Mouse (Mus musculus) midbrain, embryonic 15.5 days (tissue): ENCODE data around the gene Ndufa7. TPM values are rescaled to one million over a fixed set of nuclear protein-coding genes. Genes with fewer than 3 reads are reported as not detected.
"Not testable (repeated sequence)": the region's sequence is repeated elsewhere in the genome, so short reads cannot be mapped to it uniquely, and the experiment has no call there.

Experiments used
- ATAC-seq: fragments of 200-750 bp; cut with Nextera tagmentation; replicated peaks from 2 replicates; pipeline ENCODE4 v1.8.0; 2017; ENCODE audit warnings: moderate TSS enrichment
- H3K27ac ChIP-seq: fragments of 300-500 bp; sonication (generic); 2 replicates; pipeline ENCODE4 v1.5.1; 2015; ENCODE audit warnings: mild to moderate bottlenecking, inconsistent platforms
- H3K27me3 ChIP-seq: fragments of 300-500 bp; sonication (generic); replicated peaks from 2 replicates; pipeline ENCODE4 v1.6.1; 2015; ENCODE audit warnings: inconsistent platforms
- H3K36me3 ChIP-seq: fragments of 300-500 bp; sonication (generic); replicated peaks from 2 replicates; pipeline ENCODE4 v1.6.1; 2015; ENCODE audit warnings: inconsistent platforms
- H3K4me1 ChIP-seq: fragments of 300-500 bp; sonication (generic); 2 replicates; pipeline ENCODE4 v1.6.1; 2015; ENCODE audit warnings: inconsistent platforms
- H3K4me2 ChIP-seq: fragments of 300-500 bp; sonication (generic); 2 replicates; pipeline ENCODE4 v1.6.1; 2015; ENCODE audit warnings: inconsistent platforms, mild to moderate bottlenecking, moderate library complexity
- H3K4me3 ChIP-seq: fragments of 300-500 bp; sonication (generic); 2 replicates; pipeline ENCODE4 v1.5.1; 2015; ENCODE audit warnings: mild to moderate bottlenecking, inconsistent platforms
- H3K9ac ChIP-seq: fragments of 300-500 bp; sonication (generic); 2 replicates; pipeline ENCODE4 v1.6.1; 2015; ENCODE audit warnings: mild to moderate bottlenecking, inconsistent platforms
- H3K9me3 ChIP-seq: fragments of 300-500 bp; sonication (generic); 2 replicates; pipeline ENCODE4 v1.6.1; 2016; ENCODE audit warnings: inconsistent platforms
- WGBS: fragments of 180-500 bp; shearing (Covaris S2); methylation state at CpG from one replicate; pipeline ENCODE4 v1.1.7; 2015; ENCODE audit warnings: mixed read lengths; 5-methylcytosine and 5-hydroxymethylcytosine counted together
- polyA plus RNA-seq: library from polyadenylated mRNA; unstranded; fragments of >200 nt; fragmentation: Nextera tagmentation; extraction: Ambion mirVana; gene quantifications from 2 replicates; pipeline ENCODE4 v1.2.1, GENCODE M21; 2015

The Ndufa7 gene
- polyA plus RNA-seq, 1 experiment from 2014 or later: 467 TPM

- Histone ChIP-seq H3K27ac (no peak overlapping the region), H3K4me1 (peaks cover 26% of the 10 kb centered on the region), H3K27me3 (no peaks in the 10 kb centered on the region), H3K9ac (no peak overlapping the region), H3K4me2 (no peak overlapping the region), H3K9me3 (no peaks in the 10 kb centered on the region), H3K4me3 (no peak overlapping the region), H3K36me3 (no peaks in the 10 kb centered on the region)
- 89% methylated on average over 6 of the region's 6 CpGs for WGBS
- no peak for ATAC-seq
Measured at GRCm38 (mm10) chr17:33815399-33815798, 9.0 kb upstream of the Ndufa7 start.

DNA sequence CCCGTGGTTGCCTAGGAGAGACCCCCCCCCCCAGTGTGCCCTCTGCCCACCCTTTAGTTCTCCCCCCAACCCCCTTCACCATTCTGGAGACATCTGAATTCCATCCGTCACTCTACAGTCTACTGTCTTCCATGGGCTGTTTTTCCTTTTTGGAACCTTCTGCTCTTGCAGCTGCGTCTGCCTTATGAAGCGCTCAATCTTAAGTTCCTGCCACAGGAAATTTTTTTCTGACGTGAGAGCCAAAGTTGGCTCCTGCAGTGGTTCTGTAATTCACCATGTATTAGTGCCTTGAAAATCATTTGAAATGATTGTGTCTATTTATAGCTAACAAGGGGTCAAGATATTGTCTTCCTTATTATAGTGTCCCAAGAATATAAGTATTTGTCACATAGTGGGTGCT is 7.8 kb upstream of the Ndufa7 start:
- no peak for ATAC-seq
- peak overlapping the region; percentile 63; the same call in 1 of the 2 replicates for H3K9ac ChIP-seq
- H3K36me3 ChIP-seq: peaks cover 7% of the 10 kb centered on the region
- no peaks in the 10 kb centered on the region for H3K27me3 ChIP-seq
- H3K4me1 ChIP-seq: peaks cover 21% of the 10 kb centered on the region
- H3K27ac ChIP-seq: no peak overlapping the region
- 0 out of 2 replicates have a peak overlapping the region, but pooled peaks have one; percentile 58 for H3K4me3 ChIP-seq
- WGBS: 79% methylated on average over 5 of the region's 5 CpGs
- no peaks in the 10 kb centered on the region for H3K9me3 ChIP-seq
- peak overlapping the region; percentile 79 for H3K4me2 ChIP-seq

GRCm38 (mm10) chr17:33817184-33817968 is 7.0 kb upstream of the Ndufa7 start:
- WGBS: under 1% methylated on average over 82 of the region's 89 CpGs
- H3K4me1 ChIP-seq: peaks cover 29% of the 10 kb centered on the region
- peak; percentile 96 for ATAC-seq
- no peaks in the 10 kb centered on the region for H3K9me3 ChIP-seq
- H3K4me2 ChIP-seq: peak overlapping the region; percentile 79
- H3K36me3 ChIP-seq: peaks cover 14% of the 10 kb centered on the region
- peak overlapping the region; percentile 63 for H3K9ac ChIP-seq
- no peaks in the 10 kb centered on the region for H3K27me3 ChIP-seq
- H3K4me3 ChIP-seq: peak overlapping the region; percentile 58
- H3K27ac ChIP-seq: peak overlapping the region; percentile 85

DNA sequence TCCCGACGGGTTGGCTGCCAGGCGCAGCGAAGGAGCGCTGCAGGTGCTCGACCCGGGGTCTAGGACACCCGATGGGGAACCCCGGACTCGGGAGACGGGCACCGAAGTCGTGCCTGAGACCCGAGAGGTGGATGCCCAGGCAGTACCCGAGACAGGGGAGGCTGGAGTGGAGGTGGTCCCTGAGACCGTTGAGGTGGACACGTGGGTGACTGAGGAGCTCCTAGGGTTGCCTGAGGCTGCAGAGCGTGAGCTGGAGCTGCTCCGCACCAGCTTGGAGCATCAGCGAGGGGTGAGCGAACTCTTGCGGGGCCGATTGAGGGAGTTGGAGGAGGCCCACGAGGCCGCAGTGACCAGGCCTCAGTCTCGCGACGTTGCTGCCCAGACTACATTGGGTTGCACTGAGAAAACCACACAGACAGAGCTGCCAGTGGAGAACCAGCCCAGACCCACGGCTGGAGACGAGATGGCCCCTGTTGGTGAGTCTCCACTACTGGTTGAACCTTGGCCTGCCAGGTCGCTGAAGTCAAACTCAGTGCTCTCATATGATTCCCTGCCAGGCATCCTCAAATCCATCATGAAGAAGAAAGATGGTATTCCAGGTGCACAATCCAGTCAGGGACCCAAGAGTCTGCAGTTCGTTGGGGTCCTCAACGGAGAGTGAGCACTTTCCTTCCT is 6.3 kb upstream of the Ndufa7 start:
- Histone ChIP-seq H3K4me2 (peak overlapping the region; percentile 79), H3K4me3 (peak overlapping the region; percentile 58), H3K9me3 (no peaks in the 10 kb centered on the region), H3K9ac (peak overlapping the region; percentile 63), H3K36me3 (peaks cover 14% of the 10 kb centered on the region), H3K27ac (peak overlapping the region; percentile 85), H3K4me1 (peaks cover 36% of the 10 kb centered on the region), H3K27me3 (no peaks in the 10 kb centered on the region)
- WGBS: 16% methylated on average over 33 of the region's 33 CpGs
- peak; percentile 63 for ATAC-seq

DNA sequence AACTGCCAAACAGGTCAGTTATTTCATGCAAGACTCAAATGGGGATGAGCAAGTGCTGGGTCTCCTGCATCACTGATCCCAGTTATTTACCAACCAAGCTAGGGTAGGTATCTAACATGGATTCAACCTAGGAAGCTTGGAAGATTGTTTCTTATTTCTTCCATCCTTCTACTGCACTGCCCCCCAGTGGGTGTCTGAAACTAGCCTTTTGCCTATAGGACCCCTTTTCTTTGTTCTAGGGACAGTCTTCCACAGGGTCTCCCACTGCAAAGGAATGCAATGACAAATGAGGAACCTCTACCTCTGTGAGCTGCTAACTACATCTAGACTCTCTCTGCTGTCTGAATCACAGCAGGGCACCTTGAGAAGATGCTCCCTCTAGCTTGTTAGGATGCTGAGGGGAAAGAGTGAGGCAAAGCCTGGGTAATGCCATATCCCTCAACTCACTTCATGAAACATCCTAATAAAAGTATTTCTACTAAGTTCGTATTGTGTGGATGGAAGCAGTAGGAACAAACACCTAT is 1.9 kb upstream of the Ndufa7 start:
- Histone ChIP-seq H3K27ac (no peak overlapping the region), H3K36me3 (peaks cover 18% of the 10 kb centered on the region), H3K9me3 (no peaks in the 10 kb centered on the region), H3K9ac (no peak overlapping the region), H3K4me2 (peak overlapping the region; percentile 12; the same call in 1 of the 2 replicates), H3K27me3 (no peaks in the 10 kb centered on the region), H3K4me3 (no peak overlapping the region), H3K4me1 (peaks cover 57% of the 10 kb centered on the region)
- WGBS: 86% methylated on average over 1 of the region's 1 CpGs
- no peak for ATAC-seq

GRCm38 (mm10) chr17:33823171-33823570 is 1.2 kb upstream of the Ndufa7 start:
- H3K27me3 ChIP-seq, H3K9me3 ChIP-seq, ATAC-seq, H3K27ac ChIP-seq: not testable (repeated sequence)
- WGBS: 86% methylated on average over 8 of the region's 8 CpGs
- Histone ChIP-seq H3K36me3 (peaks cover 19% of the 10 kb centered on the region), H3K4me1 (peaks cover 54% of the 10 kb centered on the region), H3K4me2 (peak overlapping the region; percentile 84), H3K9ac (peak overlapping the region; percentile 78), H3K4me3 (peak overlapping the region; percentile 91)

DNA sequence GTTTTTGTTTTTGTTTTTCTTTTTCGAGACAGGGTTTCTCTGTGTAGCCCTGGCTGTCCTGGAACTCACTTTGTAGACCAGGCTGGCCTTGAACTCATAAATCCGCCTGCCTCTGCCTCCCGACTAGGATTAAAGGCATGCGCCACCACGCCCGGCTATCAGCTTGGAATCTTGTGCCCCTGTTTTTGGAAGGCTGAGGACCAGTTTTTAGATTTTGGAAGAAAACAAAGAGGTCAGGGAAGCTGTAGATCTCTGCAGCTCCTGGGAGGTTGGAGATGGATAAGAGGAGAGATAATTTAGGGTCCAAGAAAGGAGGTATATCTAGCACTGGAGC is 592 bp downstream of the Ndufa7 start:
- H3K9me3 ChIP-seq, H3K27me3 ChIP-seq, ATAC-seq: not testable (repeated sequence)
- H3K4me2 ChIP-seq: peak overlapping the region; percentile 75
- WGBS: 9% methylated on average over 6 of the region's 6 CpGs
- peak overlapping the region; percentile 59 for H3K9ac ChIP-seq
- H3K27ac ChIP-seq: peak overlapping the region; percentile 83; the same call in 1 of the 2 replicates
- peaks cover 25% of the 10 kb centered on the region for H3K36me3 ChIP-seq
- peaks cover 49% of the 10 kb centered on the region for H3K4me1 ChIP-seq
- peak overlapping the region; percentile 91 for H3K4me3 ChIP-seq

DNA sequence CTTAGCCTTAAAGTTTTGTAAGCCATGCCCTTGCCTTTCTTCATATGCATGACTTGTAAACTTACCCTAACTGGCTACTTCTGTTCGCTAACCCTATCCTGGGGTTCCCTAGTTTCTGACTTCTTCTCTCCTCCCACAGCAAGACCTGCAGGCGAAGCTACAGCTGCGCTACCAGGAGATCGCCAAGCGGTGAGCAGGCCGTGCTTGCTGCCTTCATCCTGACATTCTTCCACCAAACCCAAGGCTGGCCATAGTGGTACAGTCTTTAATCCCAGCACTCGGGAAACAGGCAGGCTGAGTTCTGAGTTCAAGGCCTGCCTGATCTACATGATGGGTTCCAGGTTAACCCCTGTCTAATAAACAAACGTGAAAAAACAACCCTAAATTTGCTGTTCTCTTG is 1.1 kb downstream of the Ndufa7 start:
- Histone ChIP-seq H3K27ac (no peak overlapping the region), H3K27me3 (no peaks in the 10 kb centered on the region), H3K4me1 (peaks cover 49% of the 10 kb centered on the region), H3K36me3 (peaks cover 30% of the 10 kb centered on the region), H3K9ac (peak overlapping the region; percentile 59; the same call in 1 of the 2 replicates), H3K4me2 (peak overlapping the region; percentile 75), H3K4me3 (peak overlapping the region; percentile 91), H3K9me3 (no peaks in the 10 kb centered on the region)
- WGBS: 87% methylated on average over 8 of the region's 8 CpGs
- no peak for ATAC-seq

GRCm38 (mm10) chr17:33826850-33827249 is 2.5 kb downstream of the Ndufa7 start:
- 0% methylated on average over 3 of the region's 3 CpGs for WGBS

GRCm38 (mm10) chr17:33828892-33829291 is 4.5 kb downstream of the Ndufa7 start:
- WGBS: 57% methylated on average over 2 of the region's 2 CpGs
- no peak for ATAC-seq
- Histone ChIP-seq H3K36me3 (peaks cover 35% of the 10 kb centered on the region), H3K27me3 (no peaks in the 10 kb centered on the region), H3K9me3 (no peaks in the 10 kb centered on the region), H3K9ac (no peak overlapping the region), H3K4me2 (no peak overlapping the region), H3K4me3 (no peak overlapping the region), H3K27ac (no peak overlapping the region), H3K4me1 (peaks cover 27% of the 10 kb centered on the region)

More at GRCm38 (mm10) chr17:33826850-33827249, 2.5 kb downstream of the Ndufa7 start:
- Histone ChIP-seq H3K9me3 (no peaks in the 10 kb centered on the region), H3K4me3 (no peak overlapping the region), H3K9ac (no peak overlapping the region), H3K27me3 (no peaks in the 10 kb centered on the region), H3K36me3 (peaks cover 30% of the 10 kb centered on the region), H3K4me1 (peaks cover 46% of the 10 kb centered on the region), H3K27ac (no peak overlapping the region), H3K4me2 (no peak overlapping the region)
- no peak for ATAC-seq

DNA sequence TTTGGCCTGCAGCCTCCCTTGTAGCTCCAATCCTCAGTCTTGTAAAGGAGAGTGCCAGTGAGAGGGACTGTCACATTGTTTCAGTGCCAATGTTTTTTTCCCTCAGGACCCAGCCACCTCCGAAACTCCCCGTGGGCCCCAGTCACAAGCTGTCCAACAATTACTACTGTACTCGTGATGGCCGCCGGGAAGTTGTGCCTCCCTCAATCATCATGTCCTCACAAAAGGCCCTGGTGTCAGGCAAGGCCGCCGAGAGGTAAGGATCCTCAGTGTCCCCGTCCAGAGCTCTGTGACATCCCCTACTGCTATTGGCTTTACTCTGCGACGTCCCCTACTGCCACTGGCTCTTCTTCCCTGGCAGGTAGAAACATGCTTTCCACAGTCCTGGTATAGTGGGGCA is 5.2 kb downstream of the Ndufa7 start:
- H3K36me3 ChIP-seq: peaks cover 40% of the 10 kb centered on the region
- no peaks in the 10 kb centered on the region for H3K9me3 ChIP-seq
- H3K9ac ChIP-seq: no peak overlapping the region
- no peak for ATAC-seq
- H3K4me1 ChIP-seq: peaks cover 27% of the 10 kb centered on the region
- no peak overlapping the region for H3K4me2 ChIP-seq
- 93% methylated on average over 10 of the region's 10 CpGs for WGBS
- no peaks in the 10 kb centered on the region for H3K27me3 ChIP-seq
- H3K4me3 ChIP-seq: no peak overlapping the region
- H3K27ac ChIP-seq: no peak overlapping the region

- H3K4me2 ChIP-seq: peak within 1 kb of the TSS; percentile 93
- no peaks in the 10 kb centered on the region for H3K27me3 ChIP-seq
- WGBS: under 1% methylated on average over 45 of the region's 45 CpGs
- peak within 1 kb of the TSS; percentile 69 for H3K4me3 ChIP-seq
- H3K9ac ChIP-seq: peak within 1 kb of the TSS; percentile 64
- peaks cover 2% of the 10 kb centered on the region; the same call in 1 of the 2 replicates for H3K36me3 ChIP-seq
- H3K27ac ChIP-seq: peak within 1 kb of the TSS; percentile 78
- H3K4me1 ChIP-seq: peaks cover 20% of the 10 kb centered on the region
- H3K9me3 ChIP-seq: no peaks in the 10 kb centered on the region
- peak; percentile 96 for ATAC-seq
Measured at GRCm38 (mm10) chr17:33842966-33843795, 18.8 kb downstream of the Ndufa7 start, which contains the start of gene Cd320. Cd320 (plus strand) TSS chr17:33843091.
